In the genomic region with DNA sequence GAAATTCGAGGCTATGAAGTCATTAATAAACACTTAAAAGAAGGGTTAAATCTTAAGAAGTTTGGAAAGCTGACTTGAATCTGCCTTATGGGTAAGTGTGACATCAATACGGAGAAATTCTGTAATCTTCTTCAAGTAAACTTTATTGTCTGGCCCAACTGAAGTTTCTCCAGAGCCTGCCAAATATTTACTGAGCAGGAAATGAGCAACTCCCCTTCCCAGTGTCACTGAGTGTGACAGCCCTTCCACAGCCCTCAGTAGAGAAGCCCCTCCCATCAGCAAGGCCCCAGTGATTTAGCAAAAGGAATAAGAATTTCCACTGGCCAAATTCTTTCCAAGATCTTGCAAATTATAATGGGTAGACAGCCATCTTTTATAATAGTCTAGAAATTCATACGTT, we compare ENCODE assay signal across 18 mouse cellular contexts.
A peak's percentile ranks its signal among the peaks of the same experiment; 100 is the strongest.
DNase-seq lines count a peak whose midpoint lies in the region; ATAC-seq and TF ChIP-seq lines count a peak whose summit lies in the region.
"Had no signal": no experiment of that assay in that cellular context is flagged by ENCODE, and none has a peak within 500 bp of the region (broad histone marks: within the 10 kb centered on the region; RNA-seq: fewer than 3 reads in every experiment).

No protein-coding gene starts in this region.

- no peak for TF ChIP-seq CTCF in brain, embryonic 14.5 days (IDR thresholded peaks at IDR 0.05; ENCODE audit: borderline replicate concordance, extremely low read depth, insufficient read depth, insufficient read length)
- no peak for TF ChIP-seq CTCF in lung, postnatal 0 days (IDR thresholded peaks at IDR 0.05)

- WGBS in lung, postnatal 0 days: 21% methylated on average over 3 of the region's 3 CpGs

- peak; percentile 91 for ATAC-seq in lung, postnatal 0 days
- ATAC-seq: activated CD4-positive, CD25-positive, alpha-beta regulatory T cell, adult 4 months; CD4-positive, CD25-positive, alpha-beta regulatory T cell, adult 4 months had no signal

- H3K9ac ChIP-seq in lung, postnatal 0 days (replicated peaks; ENCODE audit: low read depth): no peak overlapping the region
- H3K9ac ChIP-seq: forebrain, embryonic 15.5 days; hindbrain, embryonic 12.5 days; limb, embryonic 13.5 days had no signal

- no peaks in the 10 kb centered on the region for H3K27me3 ChIP-seq in lung, postnatal 0 days (replicated peaks; ENCODE audit: insufficient read depth, low read length)
- H3K27me3 ChIP-seq: forebrain, embryonic 15.5 days; hindbrain, embryonic 12.5 days; limb, embryonic 13.5 days had no signal

- DNase-seq in heart, adult 9 months (ENCODE audit: low spot score in 2 of 2): peak; percentile 2 to 17
- no peak for DNase-seq in heart, postnatal 36 days
- peak; percentile 26 for DNase-seq in kidney, postnatal 10 days
- DNase-seq in kidney, postnatal 25 days: no peak
- peak; percentile 14 for DNase-seq in brain, embryonic 14.5 days (ENCODE audit: low read depth)
- peak; percentile 79 for DNase-seq in lung, postnatal 0 days (ENCODE audit: low spot score)
- no peak for DNase-seq in frontal cortex, postnatal 14 days (ENCODE audit: low spot score in 2 of 2)
- DNase-seq in cerebellum, adult 11 months: no peak
- DNase-seq: adrenal gland, postnatal 36 days; midbrain, embryonic 14.5 days; right cerebral cortex, postnatal 14 days; thymus, adult 2 months had no signal

- TF ChIP-seq EP300 in lung, postnatal 0 days (IDR thresholded peaks at IDR 0.05): peak; percentile 72

- no peaks in the 10 kb centered on the region for H3K36me3 ChIP-seq in lung, postnatal 0 days (ENCODE audit: insufficient read depth, low read length)
- H3K36me3 ChIP-seq: forebrain, embryonic 15.5 days; hindbrain, embryonic 12.5 days; limb, embryonic 13.5 days had no signal

- H3K4me2 ChIP-seq in lung, postnatal 0 days (replicated peaks; ENCODE audit: low read depth, low read length): no peak overlapping the region
- H3K4me2 ChIP-seq: forebrain, embryonic 15.5 days; hindbrain, embryonic 12.5 days; limb, embryonic 13.5 days had no signal

- no peaks in the 10 kb centered on the region for H3K9me3 ChIP-seq in lung, postnatal 0 days (ENCODE audit: low read length)
- H3K9me3 ChIP-seq: forebrain, embryonic 15.5 days; hindbrain, embryonic 12.5 days; limb, embryonic 13.5 days had no signal

- TF ChIP-seq POLR2A in brain, embryonic 14.5 days (IDR thresholded peaks at IDR 0.05; ENCODE audit: borderline replicate concordance, extremely low read depth, insufficient read depth, insufficient read length, poor library complexity, severe bottlenecking): no peak

- no peaks in the 10 kb centered on the region for H3K4me1 ChIP-seq in lung, postnatal 0 days (ENCODE audit: insufficient read depth, low read depth, low read length)
- H3K4me1 ChIP-seq: forebrain, embryonic 15.5 days had no signal

- H3K4me3 ChIP-seq in lung, postnatal 0 days (ENCODE audit: low read depth, low read length): no peak overlapping the region
- H3K4me3 ChIP-seq: forebrain, embryonic 15.5 days; hindbrain, embryonic 12.5 days; limb, embryonic 13.5 days had no signal

- H3K27ac ChIP-seq in lung, postnatal 0 days (ENCODE audit: low read length): no peak overlapping the region
- H3K27ac ChIP-seq: forebrain, embryonic 15.5 days; hindbrain, embryonic 12.5 days; limb, embryonic 13.5 days; macrophage had no signal

- intact Hi-C loops in heart, postnatal 36 days (cut with DNase I): loop anchor here (10.0 kb wide), 1 partner anchor 649 kb away; no protein-coding TSS in a partner anchor

Comparison
In these comparisons a context has a peak if more than half of its experiments do, and no peak if none do; other contexts are left out.
1. DNase-seq: peak in heart, adult 9 months (2 of 2), kidney, postnatal 10 days (single experiment), brain, embryonic 14.5 days (single experiment) and lung, postnatal 0 days (single experiment); none in heart, postnatal 36 days (0 of 2), kidney, postnatal 25 days (0 of 2), frontal cortex, postnatal 14 days (0 of 2) and cerebellum, adult 11 months (single experiment).